Mouse (Mus musculus) limb, embryonic 11.5 days (tissue): Measurements from ENCODE around the gene Eif2b3. TPM values are rescaled to one million over a fixed set of nuclear protein-coding genes. Genes with fewer than 3 reads are reported as not detected.

Experiments used
- ATAC-seq: fragments of 200-750 bp; cut with Nextera tagmentation; 2 replicates; pipeline ENCODE4 v1.8.0; 2017; ENCODE audit warnings: low read depth; ENCODE audit not compliant: insufficient number of reproducible peaks, low FRiP score, low TSS enrichment
- DNase-seq: peaks from one replicate; pipeline ENCODE4 v3.0.0-alpha.2; 2015; ENCODE audit warnings: low spot score
- H3K27ac ChIP-seq: fragments of 300-500 bp; sonication (generic); replicated peaks from 2 replicates; pipeline ENCODE4 v1.5.1; 2014; ENCODE audit warnings: low read depth, mild to moderate bottlenecking, low read length
- H3K27me3 ChIP-seq: fragments of 300-500 bp; sonication (generic); 2 replicates; pipeline ENCODE4 v1.6.1; 2014; ENCODE audit warnings: mild to moderate bottlenecking, low read length, mixed read lengths; ENCODE audit not compliant: control insufficient read depth, insufficient read depth
- H3K36me3 ChIP-seq: fragments of 300-500 bp; sonication (generic); 2 replicates; pipeline ENCODE4 v1.6.1; 2014; ENCODE audit warnings: mild to moderate bottlenecking, low read length, moderate library complexity, mixed read lengths; ENCODE audit not compliant: control insufficient read depth, insufficient read depth
- H3K4me1 ChIP-seq: fragments of 300-500 bp; sonication (generic); 2 replicates; pipeline ENCODE4 v1.6.1; 2014; ENCODE audit warnings: low read length, mixed read lengths; ENCODE audit not compliant: control insufficient read depth, insufficient read depth
- H3K4me2 ChIP-seq: fragments of 300-500 bp; sonication (generic); 2 replicates; pipeline ENCODE4 v1.6.1; 2014; ENCODE audit warnings: low read depth, mild to moderate bottlenecking, moderate library complexity; ENCODE audit not compliant: severe bottlenecking
- H3K4me3 ChIP-seq: fragments of 300-500 bp; sonication (generic); 2 replicates; pipeline ENCODE4 v1.5.1; 2014; ENCODE audit warnings: low read depth, low read length
- H3K9ac ChIP-seq: fragments of 300-500 bp; sonication (generic); 2 replicates; pipeline ENCODE4 v1.6.1; 2014; ENCODE audit warnings: mild to moderate bottlenecking, low read length
- H3K9me3 ChIP-seq: fragments of 300-500 bp; sonication (generic); 2 replicates; pipeline ENCODE4 v1.6.1; 2016; ENCODE audit warnings: low read length; ENCODE audit not compliant: control insufficient read depth
- WGBS: fragments of 180-500 bp; shearing (Covaris S2); extraction: QIAGEN DNeasy Blood & Tissue Kit; methylation state at CpG from one replicate; pipeline ENCODE4 v1.1.7; 2014; 5-methylcytosine and 5-hydroxymethylcytosine counted together
- polyA plus RNA-seq: library from polyadenylated mRNA; unstranded; fragments of >200 nt; fragmentation: Nextera tagmentation; extraction: Ambion mirVana; gene quantifications from 2 replicates; pipeline ENCODE4 v1.2.1, GENCODE M21; 2014

Gene Eif2b3
- polyA plus RNA-seq, 1 experiment from 2014 or later = 57.2 TPM

DNA sequence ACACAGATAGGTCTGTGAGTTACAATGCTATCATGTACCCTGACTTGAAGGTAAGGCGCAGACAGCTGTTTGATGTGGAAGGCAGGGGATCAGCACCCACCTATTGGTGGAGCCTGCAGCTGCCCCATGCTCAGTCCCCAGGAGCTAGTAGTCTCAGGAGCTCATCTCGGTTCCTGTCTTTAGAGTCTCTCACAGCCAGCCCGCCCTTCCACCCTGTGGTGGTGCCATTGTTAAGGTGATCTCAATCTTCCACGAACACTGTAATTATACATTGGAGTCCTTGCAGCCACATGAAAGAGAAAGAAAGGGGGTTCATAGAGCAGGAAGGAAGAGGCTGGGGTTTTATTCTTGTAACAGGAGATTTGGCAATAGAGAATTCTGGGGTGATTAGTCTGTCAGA, 80.8 kb downstream of the Eif2b3 start:
- WGBS = 75% methylated on average over 4 of the region's 4 CpGs
- DNase-seq = no peak
- peaks cover 6% of the 10 kb centered on the region; the same call in 1 of the 2 replicates for H3K4me1 ChIP-seq
- no peak overlapping the region for H3K4me2 ChIP-seq
- no peak overlapping the region for H3K4me3 ChIP-seq
- H3K36me3 ChIP-seq = no peaks in the 10 kb centered on the region; the same call in 1 of the 2 replicates
- no peak overlapping the region for H3K9ac ChIP-seq
- H3K9me3 ChIP-seq = no peaks in the 10 kb centered on the region
- H3K27ac ChIP-seq = no peak overlapping the region
- no peaks in the 10 kb centered on the region for H3K27me3 ChIP-seq
- ATAC-seq = no peak

DNA sequence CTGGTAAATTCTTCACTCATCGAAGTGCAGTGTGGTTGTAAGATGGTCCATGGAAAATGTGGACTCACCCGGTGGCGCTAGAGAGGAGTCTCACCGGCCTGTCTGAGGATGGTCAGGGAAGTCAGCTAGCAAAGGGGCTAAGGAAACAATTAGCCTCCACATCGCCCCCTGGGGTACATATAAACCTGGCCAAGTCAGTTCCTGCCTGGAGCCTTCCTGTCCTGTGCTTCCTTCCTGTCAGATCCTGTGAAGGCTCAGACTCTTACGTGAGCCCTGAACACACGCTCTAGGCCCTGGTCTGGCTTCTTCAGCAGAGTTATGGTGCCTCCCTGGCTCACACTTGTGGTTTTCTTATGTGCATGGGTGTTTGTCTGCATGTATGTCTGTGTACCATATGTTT, 82.0 kb downstream of the Eif2b3 start:
- H3K27ac ChIP-seq = no peak overlapping the region
- WGBS = 47% methylated on average over 7 of the region's 7 CpGs
- H3K4me3 ChIP-seq = no peak overlapping the region
- H3K9ac ChIP-seq = no peak overlapping the region
- DNase-seq (peak; percentile 63), ATAC-seq (no peak)
- peaks cover 3% of the 10 kb centered on the region; the same call in 1 of the 2 replicates for H3K4me1 ChIP-seq
- no peak overlapping the region for H3K4me2 ChIP-seq
- H3K36me3 ChIP-seq = no peaks in the 10 kb centered on the region; the same call in 1 of the 2 replicates
- no peaks in the 10 kb centered on the region for H3K9me3 ChIP-seq
- H3K27me3 ChIP-seq = no peaks in the 10 kb centered on the region

DNA sequence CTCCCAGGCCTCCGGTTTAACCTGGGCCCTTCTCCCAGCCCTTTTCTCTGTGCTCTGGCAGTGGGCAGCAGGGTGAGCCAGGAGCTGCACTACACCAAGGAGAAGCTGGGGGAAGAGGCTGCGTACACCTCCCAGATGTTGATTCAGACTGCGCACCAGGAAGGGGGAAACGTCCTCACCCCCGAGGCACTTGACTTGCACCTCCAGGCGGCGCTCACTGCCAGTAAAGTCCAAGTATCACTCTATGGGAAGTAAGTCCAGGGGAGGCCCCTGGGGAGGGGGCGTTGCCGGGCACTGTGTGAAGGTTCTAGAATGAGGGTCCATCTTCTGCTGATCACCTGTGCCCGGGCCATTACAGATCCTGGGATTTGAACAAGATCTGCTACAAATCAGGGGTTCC, 85.5 kb downstream of the Eif2b3 start:
- ATAC-seq (no peak), DNase-seq (no peak)
- Histone ChIP-seq H3K27ac (no peak overlapping the region), H3K4me3 (no peak overlapping the region), H3K36me3 (no peaks in the 10 kb centered on the region; the same call in 1 of the 2 replicates), H3K9ac (no peak overlapping the region), H3K4me2 (no peak overlapping the region), H3K9me3 (no peaks in the 10 kb centered on the region), H3K27me3 (no peaks in the 10 kb centered on the region), H3K4me1 (no peaks in the 10 kb centered on the region)
- 81% methylated on average over 10 of the region's 10 CpGs for WGBS

DNA sequence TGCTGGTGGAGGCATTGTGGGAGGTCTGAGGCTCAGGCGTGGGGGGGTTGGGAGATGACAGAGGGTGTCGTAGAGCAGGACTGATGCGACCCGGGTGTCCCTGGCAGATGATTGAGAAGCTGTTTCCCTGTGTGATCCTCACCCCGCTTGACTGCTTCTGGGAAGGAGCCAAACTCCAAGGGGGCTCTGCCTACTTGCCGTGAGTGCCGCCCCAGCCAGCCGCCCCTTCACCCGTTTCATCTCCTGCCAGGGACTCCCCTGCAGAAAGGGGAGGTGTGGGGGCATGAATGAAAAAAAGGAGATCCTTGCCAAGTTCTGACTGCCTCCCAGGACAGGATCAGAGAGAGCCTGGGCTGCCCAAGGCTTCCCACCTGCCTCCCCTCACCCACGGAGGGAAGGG, 85.9 kb downstream of the Eif2b3 start:
- Histone ChIP-seq H3K4me3 (no peak overlapping the region), H3K4me2 (no peak overlapping the region), H3K4me1 (no peaks in the 10 kb centered on the region), H3K27ac (no peak overlapping the region), H3K9me3 (no peaks in the 10 kb centered on the region), H3K36me3 (no peaks in the 10 kb centered on the region; the same call in 1 of the 2 replicates), H3K9ac (no peak overlapping the region; the same call in 1 of the 2 replicates), H3K27me3 (no peaks in the 10 kb centered on the region)
- ATAC-seq (no peak), DNase-seq (no peak)
- 70% methylated on average over 10 of the region's 10 CpGs for WGBS

DNA sequence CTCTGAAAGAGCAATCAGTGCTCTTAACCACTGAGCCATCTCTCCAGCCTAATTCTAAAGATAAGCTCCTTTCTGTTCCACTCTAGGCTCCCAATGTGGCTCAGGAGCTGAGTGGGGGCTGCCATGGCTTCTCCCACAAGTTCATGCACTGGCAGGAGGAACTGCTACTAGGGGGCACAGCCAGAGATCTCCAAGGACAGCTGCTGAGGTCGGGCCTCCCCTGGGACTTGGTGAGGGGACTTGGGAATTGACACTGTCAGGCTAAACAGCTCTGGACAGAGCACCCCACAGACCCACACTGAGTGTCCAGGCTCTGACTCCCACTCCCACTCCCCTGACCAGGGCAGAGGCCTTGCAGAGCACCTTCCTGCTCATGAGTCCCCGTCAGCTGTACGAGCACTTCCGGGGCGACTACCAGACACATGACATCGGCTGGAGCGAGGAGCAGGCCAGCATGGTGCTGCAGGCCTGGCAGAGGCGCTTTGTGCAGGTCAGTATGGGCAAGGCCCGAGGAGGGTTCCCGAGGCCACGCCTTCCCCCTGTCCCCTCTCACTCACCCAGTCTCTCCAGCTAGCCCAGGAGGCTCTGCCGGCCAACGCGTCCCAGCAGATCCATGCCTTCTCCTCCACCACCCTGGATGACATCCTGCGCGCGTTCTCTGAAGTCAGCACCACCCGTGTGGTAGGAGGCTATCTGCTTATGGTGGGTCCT, 88.8 kb downstream of the Eif2b3 start:
- H3K36me3 ChIP-seq = no peaks in the 10 kb centered on the region; the same call in 1 of the 2 replicates
- no peak overlapping the region for H3K4me3 ChIP-seq
- H3K9ac ChIP-seq = no peak overlapping the region
- H3K27me3 ChIP-seq = no peaks in the 10 kb centered on the region
- no peak for ATAC-seq
- H3K9me3 ChIP-seq = no peaks in the 10 kb centered on the region
- no peaks in the 10 kb centered on the region for H3K4me1 ChIP-seq
- WGBS = 90% methylated on average over 18 of the region's 18 CpGs
- H3K4me2 ChIP-seq = no peak overlapping the region
- DNase-seq = no peak
- no peak overlapping the region for H3K27ac ChIP-seq

DNA sequence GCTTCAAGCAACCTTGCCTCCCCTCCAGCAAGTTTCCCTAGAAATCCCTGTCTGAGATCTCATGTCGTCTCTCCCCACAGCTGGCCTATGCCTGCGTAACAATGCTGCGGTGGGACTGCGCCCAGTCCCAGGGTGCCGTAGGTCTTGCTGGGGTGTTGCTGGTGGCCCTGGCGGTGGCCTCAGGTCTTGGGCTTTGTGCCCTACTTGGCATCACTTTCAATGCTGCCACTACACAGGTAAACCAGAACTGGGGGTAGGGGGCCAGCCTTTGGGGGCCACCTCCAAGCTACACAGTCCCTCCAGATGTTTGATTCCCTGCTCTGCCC, 89.3 kb downstream of the Eif2b3 start:
- ATAC-seq (no peak), DNase-seq (no peak)
- Histone ChIP-seq H3K27me3 (no peaks in the 10 kb centered on the region), H3K4me1 (no peaks in the 10 kb centered on the region), H3K4me2 (no peak overlapping the region), H3K4me3 (no peak overlapping the region), H3K9me3 (no peaks in the 10 kb centered on the region), H3K36me3 (no peaks in the 10 kb centered on the region; the same call in 1 of the 2 replicates), H3K9ac (no peak overlapping the region), H3K27ac (no peak overlapping the region)
- WGBS = 97% methylated on average over 6 of the region's 6 CpGs

- Histone ChIP-seq H3K27me3 (no peaks in the 10 kb centered on the region), H3K9ac (no peak overlapping the region), H3K4me2 (no peak overlapping the region), H3K36me3 (no peaks in the 10 kb centered on the region; the same call in 1 of the 2 replicates), H3K27ac (no peak overlapping the region), H3K9me3 (no peaks in the 10 kb centered on the region), H3K4me1 (no peaks in the 10 kb centered on the region), H3K4me3 (no peak overlapping the region)
- no peak for DNase-seq
- ATAC-seq = no peak
- WGBS = 95% methylated on average over 25 of the region's 25 CpGs
Measured at GRCm38 (mm10) chr4:117109330-117109729, 90.1 kb downstream of the Eif2b3 start.

DNA sequence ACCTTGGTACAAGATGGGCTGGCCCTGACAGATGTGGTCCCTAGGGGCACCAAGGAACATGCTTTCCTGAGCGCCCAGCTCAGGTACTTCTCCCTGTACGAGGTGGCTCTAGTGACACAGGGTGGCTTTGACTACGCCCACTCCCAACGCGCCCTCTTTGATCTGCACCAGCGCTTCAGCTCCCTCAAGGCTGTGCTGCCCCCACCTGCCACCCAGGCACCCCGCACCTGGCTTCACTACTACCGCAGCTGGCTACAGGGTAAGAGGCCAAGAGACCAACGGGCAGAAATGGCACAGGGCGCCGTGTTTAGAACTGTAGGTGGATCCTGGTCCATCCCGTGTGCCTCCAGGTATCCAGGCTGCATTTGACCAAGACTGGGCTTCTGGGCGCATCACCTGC, 91.0 kb downstream of the Eif2b3 start:
- WGBS = 93% methylated on average over 13 of the region's 13 CpGs
- Histone ChIP-seq H3K9me3 (no peaks in the 10 kb centered on the region), H3K9ac (no peak overlapping the region), H3K36me3 (no peaks in the 10 kb centered on the region), H3K4me1 (no peaks in the 10 kb centered on the region), H3K27me3 (no peaks in the 10 kb centered on the region), H3K4me3 (no peak overlapping the region), H3K4me2 (no peak overlapping the region), H3K27ac (no peak overlapping the region)
- DNase-seq = no peak
- ATAC-seq = no peak

GRCm38 (mm10) chr4:117110985-117111384, 91.8 kb downstream of the Eif2b3 start:
- no peak overlapping the region for H3K4me2 ChIP-seq
- no peaks in the 10 kb centered on the region for H3K4me1 ChIP-seq
- no peaks in the 10 kb centered on the region for H3K36me3 ChIP-seq
- H3K9ac ChIP-seq = no peak overlapping the region
- H3K27me3 ChIP-seq = no peaks in the 10 kb centered on the region
- H3K27ac ChIP-seq = no peak overlapping the region
- DNase-seq (no peak), ATAC-seq (no peak)
- 92% methylated on average over 11 of the region's 11 CpGs for WGBS
- H3K4me3 ChIP-seq = no peak overlapping the region
- H3K9me3 ChIP-seq = no peaks in the 10 kb centered on the region
